In genomic region chr10:78743721-78744120, GRCm38 (mm10) we compare ENCODE assay signal across 32 mouse cellular contexts. TPM values are rescaled to one million over a fixed set of nuclear protein-coding genes. Genes with fewer than 3 reads are reported as not detected.
DNase-seq lines count a peak whose midpoint lies in the region; ATAC-seq and TF ChIP-seq lines count a peak whose summit lies in the region.
"Had no signal": no experiment of that assay in that cellular context is flagged by ENCODE, and none has a peak within 500 bp of the region (broad histone marks: within the 10 kb centered on the region; RNA-seq: fewer than 3 reads in every experiment).

No protein-coding gene starts in this region.

- no peaks in the 10 kb centered on the region for H3K36me3 ChIP-seq in embryonic facial prominence, embryonic 15.5 days
- no peaks in the 10 kb centered on the region for H3K36me3 ChIP-seq in embryonic facial prominence, embryonic 10.5 days (replicated peaks)
- H3K36me3 ChIP-seq in kidney, postnatal 0 days (ENCODE audit: insufficient read depth, low read length): no peaks in the 10 kb centered on the region
- no peaks in the 10 kb centered on the region for H3K36me3 ChIP-seq in midbrain, postnatal 0 days (ENCODE audit: insufficient read depth, low read length)
- H3K36me3 ChIP-seq in midbrain, embryonic 10.5 days: no peaks in the 10 kb centered on the region
- H3K36me3 ChIP-seq: embryonic facial prominence, embryonic 12.5 days; forebrain, embryonic 15.5 days; heart, embryonic 13.5 days; limb, embryonic 13.5 days; liver, embryonic 15.5 days; midbrain, embryonic 13.5 days had no signal

- TF ChIP-seq CTCF in kidney, postnatal 0 days (IDR thresholded peaks at IDR 0.05; ENCODE audit: low read depth): peak; percentile 40; the same call in 1 of the 2 replicates
- TF ChIP-seq CTCF in midbrain, postnatal 0 days (IDR thresholded peaks at IDR 0.05): peak; percentile 33

- no peak overlapping the region for H3K27ac ChIP-seq in embryonic facial prominence, embryonic 15.5 days (replicated peaks)
- no peak overlapping the region for H3K27ac ChIP-seq in embryonic facial prominence, embryonic 10.5 days (replicated peaks)
- no peak overlapping the region for H3K27ac ChIP-seq in kidney, postnatal 0 days
- H3K27ac ChIP-seq in midbrain, postnatal 0 days (ENCODE audit: low read depth, low read length): no peak overlapping the region
- H3K27ac ChIP-seq in midbrain, embryonic 10.5 days (replicated peaks): no peak overlapping the region
- H3K27ac ChIP-seq: embryonic facial prominence, embryonic 12.5 days; forebrain, embryonic 15.5 days; heart, embryonic 13.5 days; limb, embryonic 13.5 days; liver, embryonic 15.5 days; midbrain, embryonic 13.5 days had no signal

- no peaks in the 10 kb centered on the region for H3K27me3 ChIP-seq in embryonic facial prominence, embryonic 15.5 days
- H3K27me3 ChIP-seq in embryonic facial prominence, embryonic 10.5 days (replicated peaks; ENCODE audit: low read depth, poor library complexity, severe bottlenecking): peaks cover 8% of the 10 kb centered on the region
- H3K27me3 ChIP-seq in kidney, postnatal 0 days (ENCODE audit: insufficient read depth, low read length): no peaks in the 10 kb centered on the region
- H3K27me3 ChIP-seq in midbrain, postnatal 0 days (ENCODE audit: insufficient read depth, low read length): no peaks in the 10 kb centered on the region
- peaks cover 9% of the 10 kb centered on the region for H3K27me3 ChIP-seq in midbrain, embryonic 10.5 days (ENCODE audit: low read depth, poor library complexity, severe bottlenecking)
- H3K27me3 ChIP-seq: embryonic facial prominence, embryonic 12.5 days; forebrain, embryonic 15.5 days had no signal

- H3K4me1 ChIP-seq in embryonic facial prominence, embryonic 15.5 days: peaks cover 13% of the 10 kb centered on the region
- H3K4me1 ChIP-seq in embryonic facial prominence, embryonic 10.5 days: peaks cover 34% of the 10 kb centered on the region
- H3K4me1 ChIP-seq in kidney, postnatal 0 days (replicated peaks; ENCODE audit: insufficient read depth, low read length): 0 out of 2 replicates have a peak, but pooled peaks cover 5% of the 10 kb centered on the region
- no peaks in the 10 kb centered on the region; the same call in 1 of the 2 replicates for H3K4me1 ChIP-seq in midbrain, postnatal 0 days (ENCODE audit: insufficient read depth, low read length)
- H3K4me1 ChIP-seq in midbrain, embryonic 10.5 days: peaks cover 13% of the 10 kb centered on the region
- H3K4me1 ChIP-seq: liver, embryonic 15.5 days had no signal

- no peaks in the 10 kb centered on the region for H3K9me3 ChIP-seq in embryonic facial prominence, embryonic 15.5 days (replicated peaks)
- H3K9me3 ChIP-seq in embryonic facial prominence, embryonic 10.5 days: no peaks in the 10 kb centered on the region
- no peaks in the 10 kb centered on the region for H3K9me3 ChIP-seq in kidney, postnatal 0 days (replicated peaks; ENCODE audit: low read length)
- no peaks in the 10 kb centered on the region for H3K9me3 ChIP-seq in midbrain, postnatal 0 days (ENCODE audit: low read length)
- H3K9me3 ChIP-seq in midbrain, embryonic 10.5 days (replicated peaks): no peaks in the 10 kb centered on the region
- H3K9me3 ChIP-seq: embryonic facial prominence, embryonic 12.5 days; forebrain, embryonic 15.5 days; heart, embryonic 13.5 days; limb, embryonic 13.5 days; liver, embryonic 15.5 days; midbrain, embryonic 13.5 days had no signal

- 0 out of 2 replicates have a peak, but pooled peaks have one; percentile 9 for ATAC-seq in embryonic facial prominence, embryonic 15.5 days (ENCODE audit: insufficient number of reproducible peaks, low FRiP score, low TSS enrichment, low read depth)
- ATAC-seq in kidney, postnatal 0 days (replicated peaks; ENCODE audit: low FRiP score, low read depth): no peak
- no peak for ATAC-seq in midbrain, postnatal 0 days (ENCODE audit: low FRiP score)
- ATAC-seq: forebrain, embryonic 15.5 days; midbrain, embryonic 13.5 days had no signal

- no peak overlapping the region for H3K4me2 ChIP-seq in embryonic facial prominence, embryonic 15.5 days (replicated peaks)
- H3K4me2 ChIP-seq in kidney, postnatal 0 days (ENCODE audit: low read length): no peak overlapping the region
- H3K4me2 ChIP-seq in midbrain, postnatal 0 days (ENCODE audit: low read depth, low read length, poor library complexity, severe bottlenecking): no peak overlapping the region
- H3K4me2 ChIP-seq: embryonic facial prominence, embryonic 12.5 days; forebrain, embryonic 15.5 days; heart, embryonic 13.5 days; limb, embryonic 13.5 days; liver, embryonic 15.5 days; midbrain, embryonic 13.5 days had no signal

- DNase-seq in embryonic facial prominence, embryonic 10.5 days (ENCODE audit: low spot score): no peak
- no peak for DNase-seq in kidney, postnatal 0 days (ENCODE audit: low spot score)
- DNase-seq in kidney, adult 18-20 months: no peak
- DNase-seq in midbrain, postnatal 0 days (ENCODE audit: low spot score): no peak
- no peak for DNase-seq in midbrain, embryonic 10.5 days (ENCODE audit: low spot score)
- no peak for DNase-seq in thymus, postnatal 10 days (ENCODE audit: low spot score in 2 of 2)
- DNase-seq: adrenal gland, adult 2 months; cerebellum, adult 11-12 months; cerebellum, postnatal 10 days; gastrocnemius, postnatal 10 days; heart, postnatal 14 days; kidney, adult 9 months; kidney, postnatal 25 days; layer of hippocampus, adult 9-11 months; lung, postnatal 14 days; thymus, postnatal 25 days had no signal

- no peak overlapping the region for H3K9ac ChIP-seq in embryonic facial prominence, embryonic 15.5 days
- H3K9ac ChIP-seq in kidney, postnatal 0 days (ENCODE audit: low read depth, low read length): no peak overlapping the region
- no peak overlapping the region for H3K9ac ChIP-seq in midbrain, postnatal 0 days (replicated peaks; ENCODE audit: low read length, poor library complexity, severe bottlenecking)
- H3K9ac ChIP-seq: embryonic facial prominence, embryonic 12.5 days; forebrain, embryonic 15.5 days; heart, embryonic 13.5 days; limb, embryonic 13.5 days; liver, embryonic 15.5 days; midbrain, embryonic 13.5 days had no signal

- H3K4me3 ChIP-seq in embryonic facial prominence, embryonic 15.5 days (replicated peaks): no peak overlapping the region
- no peak overlapping the region for H3K4me3 ChIP-seq in embryonic facial prominence, embryonic 10.5 days
- H3K4me3 ChIP-seq in kidney, postnatal 0 days (replicated peaks; ENCODE audit: low read depth, low read length): no peak overlapping the region
- no peak overlapping the region for H3K4me3 ChIP-seq in midbrain, postnatal 0 days (ENCODE audit: low read depth, low read length)
- no peak overlapping the region for H3K4me3 ChIP-seq in midbrain, embryonic 10.5 days
- H3K4me3 ChIP-seq: embryonic facial prominence, embryonic 12.5 days; erythroblast, embryonic 14.5 days; forebrain, embryonic 15.5 days; heart, embryonic 13.5 days; limb, embryonic 13.5 days; liver, embryonic 15.5 days; midbrain, embryonic 13.5 days had no signal

RNA-seq across cellular contexts. Expression of gene Ccdc105, which starts 9.1 kb away (rescaled TPM):
- polyA plus RNA-seq in embryonic facial prominence, embryonic 15.5 days (2015; fragmentation: Nextera tagmentation; extraction: Ambion mirVana): 0.15 TPM in 1 of 2 replicates, not detected in the other
- 0.13 and 0.16 TPM in 2 replicates for polyA plus RNA-seq in embryonic facial prominence, embryonic 10.5 days (2016; fragmentation: Nextera tagmentation; extraction: Ambion mirVana)
- polyA plus RNA-seq in kidney, postnatal 0 days (2015; fragmentation: Nextera tagmentation; extraction: Ambion mirVana): not detected in 2 replicates
- 0.22 TPM in 1 of 2 replicates, not detected in the other for total RNA-seq in midbrain, postnatal 0 days (2014; rRNA removed)
- polyA plus RNA-seq in midbrain, postnatal 0 days (2015; fragmentation: Nextera tagmentation; extraction: Ambion mirVana): 0.23 and 0.26 TPM in 2 replicates
- polyA plus RNA-seq in midbrain, embryonic 10.5 days (2016; fragmentation: Nextera tagmentation; extraction: Ambion mirVana): not detected in 2 replicates
- total RNA-seq: adrenal gland, adult 2 months; adrenal gland, postnatal 4 days; gastrocnemius, postnatal 10 days; heart, postnatal 14 days; megakaryocyte, adult 5-6 weeks had no signal
- polyA plus RNA-seq: erythroblast, embryonic 14.5 days; heart, embryonic 13.5 days; hindbrain, embryonic 11.5 days; liver, embryonic 15.5 days; neural tube, embryonic 11.5 days; small intestine, adult 2 months had no signal

RNA-seq across cellular contexts. Expression of gene Casp14, which starts 25.6 kb away (rescaled TPM):
- 23.5 and 37.2 TPM in 2 replicates for polyA plus RNA-seq in embryonic facial prominence, embryonic 15.5 days (2015; fragmentation: Nextera tagmentation; extraction: Ambion mirVana)
- not detected in 2 replicates for polyA plus RNA-seq in embryonic facial prominence, embryonic 10.5 days (2016; fragmentation: Nextera tagmentation; extraction: Ambion mirVana)
- polyA plus RNA-seq in kidney, postnatal 0 days (2015; fragmentation: Nextera tagmentation; extraction: Ambion mirVana): not detected in 2 replicates
- total RNA-seq in midbrain, postnatal 0 days (2014; rRNA removed): 0.44 TPM in 1 of 2 replicates, not detected in the other
- not detected in 2 replicates for polyA plus RNA-seq in midbrain, postnatal 0 days (2015; fragmentation: Nextera tagmentation; extraction: Ambion mirVana)
- polyA plus RNA-seq in midbrain, embryonic 10.5 days (2016; fragmentation: Nextera tagmentation; extraction: Ambion mirVana): not detected in 2 replicates
- total RNA-seq: adrenal gland, adult 2 months; adrenal gland, postnatal 4 days; gastrocnemius, postnatal 10 days; heart, postnatal 14 days; left cerebral cortex, adult 18-20 months; left cerebral cortex, postnatal 25 days; megakaryocyte, adult 5-6 weeks had no signal
- polyA plus RNA-seq: adrenal gland, adult 2 months; embryonic facial prominence, embryonic 12.5 days; forebrain, embryonic 15.5 days; heart, embryonic 13.5 days; hindbrain, embryonic 11.5 days; liver, embryonic 15.5 days; midbrain, embryonic 13.5 days; neural tube, embryonic 11.5 days; small intestine, adult 2 months; testis, adult 2 months had no signal

RNA-seq across cellular contexts. Expression of gene Slc1a6, which starts 36.6 kb away (rescaled TPM):
- 0.97 and 1.2 TPM in 2 replicates for polyA plus RNA-seq in embryonic facial prominence, embryonic 15.5 days (2015; fragmentation: Nextera tagmentation; extraction: Ambion mirVana)
- 1.2 and 1.4 TPM in 2 replicates for polyA plus RNA-seq in embryonic facial prominence, embryonic 10.5 days (2016; fragmentation: Nextera tagmentation; extraction: Ambion mirVana)
- polyA plus RNA-seq in kidney, postnatal 0 days (2015; fragmentation: Nextera tagmentation; extraction: Ambion mirVana): 0.34 and 0.59 TPM in 2 replicates
- total RNA-seq in midbrain, postnatal 0 days (2014; rRNA removed): 45.9 and 66.1 TPM in 2 replicates
- polyA plus RNA-seq in midbrain, postnatal 0 days (2015; fragmentation: Nextera tagmentation; extraction: Ambion mirVana): 30.7 and 33.4 TPM in 2 replicates
- 1.7 and 2.0 TPM in 2 replicates for polyA plus RNA-seq in midbrain, embryonic 10.5 days (2016; fragmentation: Nextera tagmentation; extraction: Ambion mirVana)
- total RNA-seq: megakaryocyte, adult 5-6 weeks had no signal
- polyA plus RNA-seq: erythroblast, embryonic 14.5 days had no signal

Comparison
In these comparisons a context has a peak if more than half of its experiments do, and no peak if none do; other contexts are left out.
1. RNA of gene Casp14, which starts 25.6 kb away (polyA plus RNA-seq): 23.5 to 37.2 TPM in embryonic facial prominence, embryonic 15.5 days; not detected in embryonic facial prominence, embryonic 10.5 days, not detected in kidney, postnatal 0 days, not detected in midbrain, postnatal 0 days and not detected in midbrain, embryonic 10.5 days; every median in the first group is over 10 times any median in the second.
2. RNA of gene Slc1a6, which starts 36.6 kb away (polyA plus RNA-seq): 30.7 to 33.4 TPM in midbrain, postnatal 0 days; 1.7 to 2.0 TPM in midbrain, embryonic 10.5 days, 1.2 to 1.4 TPM in embryonic facial prominence, embryonic 10.5 days, 0.97 to 1.2 TPM in embryonic facial prominence, embryonic 15.5 days and 0.34 to 0.59 TPM in kidney, postnatal 0 days; every median in the first group is over 10 times any median in the second.